Mouse (Mus musculus) v-Abl transformed pro-B cells (cell line): ENCODE measurements at regions not wholly inside any gene's neighbourhood (a gene's known extent, or its start where the extent isn't known, plus 50 kb on each side); places are given as distances from the start of the nearest gene placed in this dataset.

Experiments used
- in situ Hi-C, 2 experiments: fragments of 400-800 bp; cut with MboI; formaldehyde crosslinking; loops; one replicate each; pipeline ENCODE4 v1.15.1; 2025; ENCODE audit not compliant: unreplicated experiment in 2 of 2

DNA sequence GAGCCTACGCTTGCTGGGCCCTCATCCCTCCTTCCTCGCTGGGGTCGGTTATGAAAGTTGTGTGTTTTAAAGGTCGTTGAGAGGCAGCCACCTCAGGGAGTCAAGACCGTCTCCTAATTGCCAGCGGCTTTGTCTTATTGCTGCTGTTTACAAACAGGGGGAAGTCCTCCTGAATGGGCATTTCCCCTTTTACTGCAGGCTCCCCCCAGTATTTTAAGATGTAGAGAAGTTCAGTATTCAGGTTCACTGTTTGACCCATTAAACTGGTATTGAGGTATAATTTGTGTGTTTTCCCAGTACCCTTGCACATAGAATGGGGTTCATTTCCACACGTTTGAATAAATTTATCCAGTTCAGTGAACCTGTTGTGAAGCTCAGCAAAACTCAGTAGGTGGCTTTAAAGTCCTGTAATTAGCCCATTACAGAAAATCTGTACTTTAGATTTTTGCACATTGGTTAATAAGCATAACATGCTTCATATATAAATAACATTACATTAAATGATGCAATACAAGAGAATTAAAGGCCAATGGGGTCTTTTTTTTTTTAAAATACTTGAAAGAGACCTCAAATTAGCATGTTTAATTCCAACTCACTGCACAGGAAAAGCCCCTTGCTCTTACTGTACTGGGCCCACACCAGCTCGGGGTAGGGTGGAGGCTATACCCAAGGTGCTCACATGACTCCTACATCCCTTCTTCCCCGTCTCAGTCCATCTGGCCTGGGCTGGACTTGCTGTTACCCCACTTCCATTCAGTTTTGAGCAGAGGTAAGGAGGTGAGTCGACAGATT lies 63.7 kb downstream of the Nkx2-1 start:
- in situ Hi-C loops: no loop called here

DNA sequence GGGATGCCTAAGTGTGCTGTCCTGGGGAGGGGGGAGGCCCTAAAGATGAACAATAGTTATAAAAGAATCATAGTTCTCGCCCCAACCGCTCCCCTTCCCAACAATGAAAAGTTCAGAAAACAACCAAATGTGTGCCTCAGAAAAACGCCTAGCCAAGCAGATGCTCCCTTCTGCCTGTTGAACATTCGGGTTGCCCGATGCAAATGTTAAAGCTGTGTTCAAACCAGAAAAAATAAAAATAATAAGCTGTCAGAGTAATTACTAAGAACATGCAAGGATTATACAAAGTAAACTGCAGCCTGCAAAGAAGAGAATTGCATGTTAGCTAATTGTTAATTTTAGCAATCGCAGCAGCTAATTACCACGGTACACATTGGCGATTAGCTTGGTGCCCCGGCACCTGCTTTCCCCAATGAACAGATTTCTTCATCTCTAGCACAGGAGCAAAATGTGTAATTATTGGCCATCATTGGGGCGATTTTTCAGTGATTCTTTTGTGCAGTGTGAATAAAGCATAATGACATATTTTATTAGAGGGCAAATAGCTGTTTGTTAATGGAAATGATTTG lies 65.7 kb downstream of the Nkx2-1 start:
- in situ Hi-C loops: no loop called here

GRCm38 (mm10) chr12:56459508-56460119 lies 77.1 kb downstream of the Nkx2-1 start:
- in situ Hi-C loops: no loop called here

GRCm38 (mm10) chr12:56458665-56459507 lies 77.8 kb downstream of the Nkx2-1 start:
- in situ Hi-C loops: no loop called here

DNA sequence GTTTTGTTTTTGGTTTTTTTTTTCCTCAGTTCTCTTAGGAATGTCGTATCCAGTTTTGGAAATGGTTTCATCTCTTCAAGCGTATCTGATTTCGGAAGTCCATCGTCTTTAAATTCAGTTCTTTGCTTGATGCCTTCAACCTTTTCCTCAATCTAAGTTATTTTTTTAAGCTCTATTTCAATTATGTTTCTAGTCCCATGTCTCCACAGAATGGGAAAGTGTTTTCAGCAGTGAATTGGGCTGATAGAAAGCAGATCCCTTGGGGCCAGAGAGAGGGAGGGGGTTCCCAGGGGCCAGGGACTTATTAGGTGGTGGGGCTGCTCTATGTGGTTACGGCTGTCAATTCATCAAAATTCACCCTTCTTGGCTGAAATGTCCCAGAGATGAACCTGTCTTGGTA lies 78.8 kb downstream of the Nkx2-1 start:
- in situ Hi-C loops: no loop called here

DNA sequence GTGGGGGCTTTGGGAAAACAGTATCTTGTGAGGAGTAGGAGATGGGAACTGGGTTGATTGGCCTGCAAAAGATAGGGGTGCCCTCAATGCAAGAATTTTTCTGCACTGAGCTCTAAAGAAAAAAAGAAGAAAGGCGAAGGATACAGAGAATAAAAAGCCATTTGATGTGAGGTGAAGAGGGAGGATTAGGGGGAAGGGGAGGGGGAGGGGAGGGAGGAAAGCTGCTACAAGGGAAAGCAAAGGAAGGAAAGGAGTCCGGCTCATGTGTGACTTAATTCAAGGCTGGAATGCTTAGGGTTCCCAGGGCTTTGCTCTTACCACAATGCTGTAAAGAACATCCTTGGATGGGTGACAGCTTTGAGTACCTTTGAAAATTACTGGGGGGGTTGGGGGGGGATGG lies 79.4 kb downstream of the Nkx2-1 start:
- in situ Hi-C loops: no loop called here

DNA sequence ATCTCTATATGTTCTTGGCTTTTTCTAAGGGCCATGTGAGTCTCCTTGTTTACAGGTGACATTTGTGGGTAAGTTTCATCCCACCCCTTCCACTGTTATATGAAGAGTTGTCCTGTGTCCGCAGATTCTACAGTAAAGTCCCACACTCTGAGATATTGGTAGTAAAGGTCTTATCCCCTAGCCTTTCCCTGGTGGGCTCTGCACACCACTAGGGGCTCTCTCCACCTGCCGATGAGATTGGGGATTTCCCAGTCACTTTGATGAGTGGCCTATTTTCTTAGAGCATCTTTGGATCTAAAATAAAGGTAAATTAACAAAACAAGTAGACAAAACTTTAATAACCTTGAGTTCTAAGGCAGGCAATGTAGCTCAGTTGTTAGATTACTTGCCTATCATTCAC lies 86.4 kb downstream of the Nkx2-1 start:
- in situ Hi-C loops: no loop called here

DNA sequence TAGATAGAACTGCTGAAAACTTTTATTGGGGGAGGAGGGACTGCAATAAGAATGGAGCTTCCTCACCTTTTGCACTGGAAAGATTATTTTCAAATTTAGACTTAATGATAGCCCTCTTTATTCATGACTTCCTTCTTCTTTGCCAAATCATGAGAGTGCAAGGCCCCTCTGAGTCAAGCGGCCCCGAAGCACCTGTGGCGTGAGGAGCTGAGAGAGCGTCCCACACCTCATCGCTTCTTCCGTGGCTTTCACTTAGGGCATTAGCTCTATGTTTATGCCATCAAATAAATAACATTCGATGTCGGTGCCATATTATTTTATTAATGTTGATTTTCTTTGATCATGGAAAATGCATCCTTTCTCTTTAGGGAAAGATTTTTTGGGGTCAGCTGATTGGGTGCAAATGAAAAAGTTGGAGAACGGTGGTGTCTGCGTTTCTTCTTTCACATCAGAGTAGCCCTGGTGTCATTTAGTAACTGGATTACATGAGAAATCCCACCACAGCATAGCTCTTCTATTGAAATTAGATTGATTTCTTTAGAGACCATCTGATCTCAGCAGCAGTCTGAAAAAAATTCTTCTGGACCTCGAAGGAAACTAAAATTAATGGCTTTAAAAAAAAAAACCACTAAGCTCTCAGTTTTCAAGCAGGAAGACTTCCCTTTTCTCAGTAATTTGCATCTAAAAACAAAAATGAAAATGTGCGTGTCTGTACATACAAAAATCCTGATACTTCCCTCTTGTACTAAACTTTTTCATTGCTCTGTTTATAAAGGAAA lies 87.7 kb downstream of the Nkx2-1 start:
- in situ Hi-C loops: no loop called here

- in situ Hi-C loops: no loop called here
Measured at GRCm38 (mm10) chr12:56441166-56441817, 95.4 kb downstream of the Nkx2-1 start.

DNA sequence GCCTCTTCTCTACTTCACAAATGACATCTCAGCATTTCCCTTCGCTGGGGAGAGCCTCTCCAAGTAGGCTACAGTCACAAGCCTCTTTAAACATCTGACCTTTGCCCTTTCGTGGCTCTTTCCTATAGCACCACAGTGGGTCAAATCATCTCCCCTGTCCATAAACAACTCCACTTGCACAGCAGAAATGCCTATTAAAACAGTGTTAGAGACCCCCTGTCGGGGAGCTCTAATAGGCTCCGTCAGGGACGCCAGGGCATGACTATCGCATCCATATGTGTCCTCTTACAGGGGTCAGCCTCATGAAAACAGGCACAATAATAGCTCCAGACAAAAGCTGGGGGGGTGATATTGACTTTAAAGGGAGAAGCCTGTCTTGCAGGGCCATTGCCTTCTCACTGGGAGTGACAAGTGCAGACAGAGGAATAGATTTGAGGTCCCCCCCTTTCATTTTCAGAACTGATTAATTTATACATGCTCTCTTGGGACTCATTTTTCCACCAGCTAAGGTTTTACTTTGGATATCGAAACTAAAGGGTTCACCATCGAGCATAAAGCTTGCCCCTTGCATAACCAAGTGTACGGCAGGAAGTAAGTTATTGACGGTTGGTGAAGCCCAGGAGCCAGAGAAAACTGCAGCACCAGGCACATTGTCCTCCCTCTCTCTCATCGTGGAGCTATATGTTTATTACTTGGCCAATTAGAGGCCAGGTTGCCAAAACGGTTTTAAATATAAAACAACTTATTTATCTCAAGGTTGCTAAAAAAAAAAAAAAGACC lies 94.6 kb upstream of the Mbip start:
- in situ Hi-C loops: no loop called here

DNA sequence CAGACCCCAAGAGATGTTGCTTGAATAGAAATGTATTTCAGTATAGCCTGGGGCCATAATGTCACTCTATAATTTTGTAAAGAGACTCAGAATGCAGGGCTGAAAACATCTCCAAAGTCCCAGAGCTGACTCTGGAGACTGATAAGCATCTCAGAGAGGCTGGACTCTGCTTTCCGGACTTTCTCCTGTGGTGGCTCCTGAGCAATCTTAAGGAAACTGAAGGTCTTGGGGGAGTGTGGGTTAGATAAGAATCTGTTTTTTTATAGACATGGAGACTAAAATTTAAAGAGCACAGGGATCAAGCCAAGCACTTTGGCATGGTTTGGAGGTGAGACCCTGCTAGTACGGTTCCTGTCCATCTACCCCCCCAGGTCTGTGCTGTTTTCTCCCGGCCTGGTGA lies 92.7 kb upstream of the Mbip start:
- in situ Hi-C loops: no loop called here

DNA sequence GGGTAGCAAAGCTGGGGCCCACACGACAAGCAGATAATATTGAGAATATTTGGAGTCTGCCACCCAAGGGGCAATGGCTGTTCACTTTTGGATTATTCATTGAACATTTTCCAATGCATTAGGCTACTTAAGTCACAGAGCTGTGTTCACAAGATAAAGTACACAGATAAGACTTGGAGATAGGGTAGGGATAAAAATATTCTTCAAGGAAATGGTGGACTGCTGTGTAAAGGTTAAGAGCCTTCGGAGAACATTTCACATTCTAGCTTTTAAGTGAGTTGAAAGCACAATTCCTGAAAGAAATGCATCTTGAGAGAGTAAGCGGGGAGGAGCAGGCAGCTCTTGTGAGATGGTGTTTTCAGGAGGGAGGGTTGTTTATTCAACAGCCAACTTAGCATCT lies 92.3 kb upstream of the Mbip start:
- in situ Hi-C loops: no loop called here

DNA sequence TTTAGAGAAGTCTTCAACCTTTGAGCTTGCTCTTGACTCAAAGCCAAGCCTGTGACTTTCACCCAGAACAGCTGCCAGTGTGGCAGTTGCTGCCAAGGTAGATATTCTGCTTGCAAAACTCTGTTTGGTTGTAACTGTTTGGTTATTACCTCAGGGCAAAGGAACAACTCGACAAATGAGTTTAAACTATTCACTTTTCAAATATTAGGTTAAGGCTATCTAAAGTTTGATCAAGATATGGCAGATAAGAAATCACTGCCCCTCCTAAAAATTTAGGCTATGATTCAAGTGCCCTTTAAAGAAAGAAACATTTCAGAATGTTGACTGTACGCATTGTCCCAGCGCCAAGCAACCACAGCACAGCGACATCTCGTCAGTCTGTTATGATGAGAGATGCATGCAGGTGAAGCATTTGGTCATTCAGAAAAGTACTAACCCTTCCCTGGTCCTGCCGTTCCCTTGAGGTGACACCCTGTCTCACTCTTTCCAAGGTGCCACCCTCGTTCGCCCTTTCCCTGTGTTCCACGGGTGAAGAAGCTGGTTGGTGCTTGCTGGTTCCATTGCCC lies 81.1 kb upstream of the Mbip start:
- in situ Hi-C loops: no loop called here

DNA sequence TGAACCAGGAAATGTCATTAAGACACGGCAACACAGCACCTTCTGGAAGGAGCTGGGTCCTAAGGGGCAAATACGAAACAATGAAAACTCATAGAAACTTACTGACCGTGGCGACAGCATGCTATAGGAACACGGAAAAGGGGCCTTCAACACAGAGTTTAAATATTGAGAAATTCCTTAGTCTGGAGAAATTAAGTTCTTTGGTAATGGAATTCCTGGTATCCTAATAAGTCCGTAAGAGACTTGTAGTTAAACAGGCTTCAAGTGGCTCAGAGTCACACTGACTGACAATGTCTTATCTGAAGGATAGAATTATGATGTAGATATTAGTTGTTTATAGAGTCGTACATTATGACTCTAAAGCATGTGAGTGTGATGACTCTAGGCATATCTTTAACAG lies 70.4 kb upstream of the Mbip start:
- in situ Hi-C loops: loop anchor here in 1 of 2 experiments (25.0 kb wide), 1 partner anchor 579 kb away; the partner anchor contains the start of gene Brms1l

DNA sequence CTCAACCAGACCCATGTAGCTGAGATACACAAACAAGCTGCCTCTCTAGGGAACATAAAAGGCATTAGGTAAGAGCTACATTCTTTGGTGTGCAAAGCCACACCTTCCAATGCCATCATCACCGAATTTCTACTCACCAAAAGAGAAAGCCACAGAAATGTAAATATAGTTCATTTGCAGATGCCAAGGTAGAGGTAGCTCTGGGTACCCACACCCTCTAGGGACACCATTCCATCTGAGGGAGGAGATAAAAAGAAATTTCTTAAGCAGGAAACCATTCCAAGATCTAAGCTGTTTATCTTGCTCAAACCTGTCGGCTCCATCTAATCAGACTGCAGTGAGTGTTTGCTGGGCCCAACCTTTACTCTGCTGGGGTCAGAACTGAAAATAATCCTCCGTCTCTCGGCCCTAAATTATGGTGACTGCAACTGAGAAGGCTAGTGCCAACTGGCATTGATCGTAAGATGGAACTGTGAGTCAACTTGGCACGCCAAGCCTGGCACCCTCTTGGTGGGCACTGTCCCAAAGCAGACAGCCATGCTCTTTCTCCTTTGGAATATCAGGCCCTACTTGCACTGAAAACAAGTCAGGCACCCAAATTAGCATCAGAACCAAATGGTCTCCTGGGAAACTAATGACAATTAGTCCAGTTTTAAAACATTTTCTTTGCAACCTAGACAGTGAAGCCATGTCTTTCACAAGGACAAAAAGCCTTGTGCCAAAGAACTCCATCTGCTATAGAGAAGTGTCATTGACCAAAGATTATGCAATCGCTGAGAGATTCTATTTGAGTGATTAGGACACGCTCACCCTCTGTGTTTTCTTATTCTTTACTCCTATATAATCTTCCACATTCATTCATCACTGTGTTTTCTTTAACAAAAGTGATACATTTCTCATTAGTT lies 69.4 kb upstream of the Mbip start:
- in situ Hi-C loops: loop anchor here in 1 of 2 experiments (25.0 kb wide), 1 partner anchor 578 kb away; the partner anchor contains the start of gene Brms1l

- in situ Hi-C loops: loop anchor here (5.0 to 25.0 kb wide), 3 partner anchors 348 to 829 kb away; partner anchors contain the start of genes Mipol1 (in 2 of the 2), Prps1l3 (in 2 of the 2) and Brms1l (in 1 of the 2)
Measured at GRCm38 (mm10) chr12:56405658-56406057, 60.0 kb upstream of the Mbip start.

DNA sequence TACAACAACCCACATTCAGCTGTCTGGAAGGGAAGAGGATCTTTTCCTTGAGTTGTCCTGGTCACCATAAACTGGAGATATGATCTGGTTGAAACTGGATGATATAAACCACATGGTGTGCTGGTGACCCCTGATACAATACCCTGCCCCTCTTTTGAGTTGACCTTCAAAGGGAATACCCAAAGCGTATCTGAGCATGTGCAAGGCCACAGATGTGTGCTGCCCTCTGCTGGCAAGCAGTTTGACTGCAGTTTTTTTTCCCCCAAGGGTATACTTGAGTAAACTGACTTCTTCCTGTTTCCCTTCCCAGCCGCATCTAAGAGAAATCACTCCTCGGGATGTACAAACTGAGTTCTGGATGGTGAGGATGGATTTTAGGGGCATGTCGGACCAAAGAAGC lies 59.1 kb upstream of the Mbip start:
- in situ Hi-C loops: loop anchor here (5.0 to 25.0 kb wide), 6 partner anchors 58 to 830 kb away; partner anchors contain the start of genes Mbip (in 2 of the 2), Mipol1 (in 2 of the 2), Prps1l3 (in 2 of the 2) and Brms1l (in 1 of the 2)
